Comparison of ENCODE assay signal across 25 mouse cellular contexts in genomic region chr2:4332441-4332840, GRCm38 (mm10).
A peak's percentile ranks its signal among the peaks of the same experiment; 100 is the strongest.
DNase-seq lines count a peak whose midpoint lies in the region; ATAC-seq lines count a peak whose summit lies in the region.
"Had no signal": no experiment of that assay in that cellular context is flagged by ENCODE, and none has a peak within 500 bp of the region (broad histone marks: within the 10 kb centered on the region; RNA-seq: fewer than 3 reads in every experiment).

No protein-coding gene starts in this region.

- H3K36me3 ChIP-seq in embryonic facial prominence, embryonic 12.5 days, result no peaks in the 10 kb centered on the region
- H3K36me3 ChIP-seq in embryonic facial prominence, embryonic 10.5 days (replicated peaks), result peaks cover 25% of the 10 kb centered on the region
- no peaks in the 10 kb centered on the region for H3K36me3 ChIP-seq in heart, embryonic 13.5 days
- H3K36me3 ChIP-seq: liver, embryonic 13.5 days; neural tube, embryonic 15.5 days had no signal

- WGBS in embryonic facial prominence, embryonic 12.5 days, result 51% methylated on average over 8 of the region's 8 CpGs
- 69% methylated on average over 8 of the region's 8 CpGs for WGBS in embryonic facial prominence, embryonic 10.5 days
- 25% methylated on average over 8 of the region's 8 CpGs for WGBS in heart, embryonic 13.5 days

- ATAC-seq in embryonic facial prominence, embryonic 12.5 days (ENCODE audit: insufficient number of reproducible peaks, insufficient read depth, low FRiP score, low TSS enrichment), result no peak
- no peak for ATAC-seq in heart, embryonic 13.5 days (ENCODE audit: extremely low read depth, insufficient number of reproducible peaks, low FRiP score, low TSS enrichment)
- ATAC-seq: forebrain, embryonic 16.5 days; lung, postnatal 0 days; midbrain, embryonic 16.5 days had no signal

- H3K9me3 ChIP-seq in embryonic facial prominence, embryonic 12.5 days, result no peaks in the 10 kb centered on the region
- H3K9me3 ChIP-seq in embryonic facial prominence, embryonic 10.5 days, result no peaks in the 10 kb centered on the region
- H3K9me3 ChIP-seq in heart, embryonic 13.5 days, result no peaks in the 10 kb centered on the region
- H3K9me3 ChIP-seq: liver, embryonic 13.5 days; megakaryocyte, embryonic 14.5 days; neural tube, embryonic 15.5 days had no signal

- H3K9ac ChIP-seq in embryonic facial prominence, embryonic 12.5 days, result no peak overlapping the region
- H3K9ac ChIP-seq in heart, embryonic 13.5 days, result no peak overlapping the region
- H3K9ac ChIP-seq: liver, embryonic 13.5 days; neural tube, embryonic 15.5 days had no signal

- H3K4me1 ChIP-seq in embryonic facial prominence, embryonic 12.5 days, result peaks cover 33% of the 10 kb centered on the region
- peaks cover 32% of the 10 kb centered on the region for H3K4me1 ChIP-seq in embryonic facial prominence, embryonic 10.5 days
- H3K4me1 ChIP-seq in heart, embryonic 13.5 days, result peaks cover 71% of the 10 kb centered on the region
- H3K4me1 ChIP-seq: liver, embryonic 13.5 days; megakaryocyte, embryonic 14.5 days had no signal

- peak overlapping the region; percentile 56 for H3K27ac ChIP-seq in embryonic facial prominence, embryonic 12.5 days
- H3K27ac ChIP-seq in embryonic facial prominence, embryonic 10.5 days (replicated peaks), result no peak overlapping the region
- peak overlapping the region; percentile 55; the same call in 1 of the 2 replicates for H3K27ac ChIP-seq in heart, embryonic 13.5 days (replicated peaks)
- H3K27ac ChIP-seq: left cerebral cortex, adult 2 months; liver, embryonic 13.5 days; neural tube, embryonic 15.5 days had no signal

- H3K27me3 ChIP-seq in embryonic facial prominence, embryonic 12.5 days, result no peaks in the 10 kb centered on the region
- H3K27me3 ChIP-seq in embryonic facial prominence, embryonic 10.5 days (replicated peaks; ENCODE audit: low read depth, poor library complexity, severe bottlenecking), result no peaks in the 10 kb centered on the region
- no peaks in the 10 kb centered on the region for H3K27me3 ChIP-seq in heart, embryonic 13.5 days (replicated peaks)
- H3K27me3 ChIP-seq: liver, embryonic 13.5 days; neural tube, embryonic 15.5 days had no signal

- H3K4me3 ChIP-seq in embryonic facial prominence, embryonic 12.5 days, result no peak overlapping the region
- no peak overlapping the region for H3K4me3 ChIP-seq in embryonic facial prominence, embryonic 10.5 days
- no peak overlapping the region for H3K4me3 ChIP-seq in heart, embryonic 13.5 days
- H3K4me3 ChIP-seq: erythroblast, embryonic 14.5 days; left cerebral cortex, adult 2 months; liver, embryonic 13.5 days; megakaryocyte, embryonic 14.5 days; neural tube, embryonic 15.5 days had no signal

- DNase-seq in embryonic facial prominence, embryonic 10.5 days (ENCODE audit: low spot score), result no peak
- no peak for DNase-seq in heart, adult 8-10 months (ENCODE audit: low spot score)
- DNase-seq in lung, postnatal 10 days, result peak; percentile 52
- DNase-seq in lung, postnatal 25 days (ENCODE audit: low spot score), result no peak
- DNase-seq in yolk sac, embryonic 10.5 days (ENCODE audit: low spot score), result peak; percentile 31
- no peak for DNase-seq in cerebellum, postnatal 25 days
- DNase-seq: adrenal gland, adult 2 months; cerebellum, adult 2 months; kidney, adult 9 months; kidney, postnatal 25 days; layer of hippocampus, adult 9-11 months; left cerebral cortex, postnatal 4 days; liver, embryonic 13.5 days; right cerebral cortex, postnatal 14 days; spleen, adult 18-20 months; thymus, postnatal 14 days had no signal

- H3K4me2 ChIP-seq in embryonic facial prominence, embryonic 12.5 days (replicated peaks), result no peak overlapping the region
- 0 out of 2 replicates have a peak overlapping the region, but pooled peaks have one; percentile 24 for H3K4me2 ChIP-seq in heart, embryonic 13.5 days
- H3K4me2 ChIP-seq: liver, embryonic 13.5 days; neural tube, embryonic 15.5 days had no signal

Comparison
In these comparisons a context has a peak if more than half of its experiments do, and no peak if none do; other contexts are left out.
1. DNase-seq: peak in lung, postnatal 10 days (single experiment) and yolk sac, embryonic 10.5 days (single experiment); none in embryonic facial prominence, embryonic 10.5 days (single experiment), heart, adult 8-10 months (single experiment), lung, postnatal 25 days (single experiment) and cerebellum, postnatal 25 days (0 of 2).